Mouse (Mus musculus) CD4-positive, CD25-positive, alpha-beta regulatory T cell, adult 4 months (primary cell): ENCODE results near the gene Arih1. TPM values are rescaled to one million over a fixed set of nuclear protein-coding genes. Genes with fewer than 3 reads are reported as not detected.

ENCODE experiments used
- ATAC-seq: one replicate; pipeline ENCODE4 v1.8.0; 2017
- polyA plus RNA-seq, 2 experiments: library from polyadenylated mRNA; unstranded; fragments of 100-300 nt; shearing (Covaris generic); gene quantifications; one replicate each; pipeline ENCODE4 v1.2.1; 2017

Arih1 gene
- 10 to 100 TPM; 29.6 to 30.0 TPM for polyA plus RNA-seq

GRCm38 (mm10) chr9:59486549-59487065, at the start of gene Arih1:
Gene Arih1, minus strand, starts transcription at chr9:59486618.
- peak; percentile 91 for ATAC-seq

GRCm38 (mm10) chr9:59533889-59534288, 47.5 kb upstream of the Arih1 start:
- ATAC-seq, result no peak

- no peak for ATAC-seq
Measured at GRCm38 (mm10) chr9:59533422-59533821, 47.0 kb upstream of the Arih1 start.

- no peak for ATAC-seq
Measured at GRCm38 (mm10) chr9:59531645-59532044, 45.2 kb upstream of the Arih1 start.

DNA sequence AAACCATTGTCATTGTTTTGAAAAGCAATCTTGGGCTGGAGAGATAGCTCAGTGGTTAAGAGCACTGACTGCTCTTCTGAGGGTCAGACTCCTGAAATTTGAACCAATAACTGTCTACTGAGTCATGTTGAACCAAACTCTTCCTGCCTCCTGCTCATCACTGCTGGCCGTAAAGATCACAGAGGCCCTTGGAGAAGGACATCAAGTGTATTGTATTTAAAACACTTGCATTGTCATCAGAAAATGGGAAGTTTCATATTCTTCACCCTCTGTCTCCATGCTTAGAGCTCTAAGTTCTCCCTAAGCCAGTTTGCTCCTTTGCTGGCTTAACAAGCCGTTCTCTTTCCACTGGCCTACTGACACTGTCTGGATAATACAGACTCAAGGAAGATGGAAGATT, 41.9 kb upstream of the Arih1 start:
- ATAC-seq, result no peak

- no peak for ATAC-seq
Measured at GRCm38 (mm10) chr9:59527580-59527979, 41.2 kb upstream of the Arih1 start.

GRCm38 (mm10) chr9:59526727-59527126, 40.3 kb upstream of the Arih1 start:
- ATAC-seq, result no peak

- no peak for ATAC-seq
Measured at GRCm38 (mm10) chr9:59522906-59523305, 36.5 kb upstream of the Arih1 start.

DNA sequence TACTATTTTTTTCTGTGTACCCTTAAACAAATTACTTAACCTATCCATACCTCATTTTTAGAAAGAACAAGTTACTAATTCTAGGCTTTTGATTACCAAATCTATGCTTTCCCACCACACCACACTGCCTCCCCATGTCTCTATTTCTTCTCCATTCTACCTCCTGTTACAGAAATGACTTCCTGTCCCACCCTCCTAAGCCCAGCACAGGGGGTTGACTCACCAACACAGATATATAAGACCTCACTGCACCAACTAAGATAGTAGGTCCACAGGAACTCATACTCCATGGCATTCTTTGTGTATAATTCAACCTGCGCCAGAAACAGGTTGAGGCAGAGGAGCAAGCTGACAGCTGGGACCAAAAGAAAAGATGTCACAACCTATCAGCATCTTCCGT, 33.0 kb upstream of the Arih1 start:
- ATAC-seq, result no peak

- ATAC-seq, result no peak
Measured at GRCm38 (mm10) chr9:59518976-59519375, 32.6 kb upstream of the Arih1 start.

- no peak for ATAC-seq
Measured at GRCm38 (mm10) chr9:59517127-59517526, 30.7 kb upstream of the Arih1 start.

DNA sequence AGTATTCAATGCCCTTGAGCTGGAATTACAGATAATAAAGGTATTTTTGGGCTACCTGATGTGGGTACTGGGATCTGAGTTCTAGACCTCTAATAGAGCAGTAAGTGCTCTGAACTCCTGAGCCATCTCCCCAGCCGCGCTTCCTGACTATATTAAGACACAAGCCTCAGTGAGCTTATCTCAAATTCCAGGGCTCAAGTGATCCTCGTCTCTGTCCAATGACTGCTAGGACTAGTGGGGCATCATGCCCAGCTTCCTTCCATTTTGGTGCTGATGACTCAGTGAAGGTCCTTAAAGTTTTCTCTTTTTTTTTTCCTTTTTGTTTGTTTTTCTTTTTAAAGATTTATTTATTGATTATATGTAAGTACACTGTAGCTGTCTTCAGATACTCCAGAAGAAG, 28.7 kb upstream of the Arih1 start:
- no peak for ATAC-seq

DNA sequence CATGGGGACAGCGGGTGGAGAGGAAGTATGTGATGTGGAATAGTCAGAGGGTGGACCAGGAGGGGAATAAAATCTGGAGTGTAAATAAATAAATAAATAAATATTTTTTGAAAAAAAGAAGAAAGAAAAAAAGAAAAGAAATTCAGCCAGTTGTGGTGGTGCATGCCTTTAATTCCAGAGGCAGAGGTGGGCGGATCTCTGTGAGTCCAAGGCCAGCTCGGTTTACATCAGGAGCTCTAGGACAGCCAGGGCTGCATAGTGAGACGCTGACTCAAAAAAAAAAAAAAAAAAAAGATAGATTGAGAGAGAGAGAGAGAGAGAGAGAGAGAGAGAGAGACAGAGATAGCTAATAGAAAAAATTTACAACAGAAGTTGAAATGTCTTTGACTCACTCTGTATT, 26.0 kb upstream of the Arih1 start:
- no peak for ATAC-seq

DNA sequence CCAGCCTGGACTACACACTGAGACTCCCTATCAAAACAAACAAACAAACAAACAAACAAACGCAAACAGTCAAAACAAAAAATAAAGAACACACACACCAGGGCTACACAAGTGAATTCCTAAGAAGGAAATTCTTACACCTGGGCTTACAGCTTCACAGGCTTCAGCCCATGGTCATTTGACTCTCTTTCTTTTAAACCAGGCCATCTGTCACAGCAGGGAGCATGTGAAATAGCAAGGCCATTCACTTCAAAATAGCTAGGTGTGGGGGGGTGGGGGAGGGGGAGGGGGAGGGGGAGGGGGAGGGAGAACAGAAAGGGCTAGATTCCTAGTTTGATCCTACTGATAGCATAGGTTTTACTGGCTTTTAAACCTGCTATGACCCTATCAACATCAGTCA, 21.7 kb upstream of the Arih1 start:
- ATAC-seq, result no peak

DNA sequence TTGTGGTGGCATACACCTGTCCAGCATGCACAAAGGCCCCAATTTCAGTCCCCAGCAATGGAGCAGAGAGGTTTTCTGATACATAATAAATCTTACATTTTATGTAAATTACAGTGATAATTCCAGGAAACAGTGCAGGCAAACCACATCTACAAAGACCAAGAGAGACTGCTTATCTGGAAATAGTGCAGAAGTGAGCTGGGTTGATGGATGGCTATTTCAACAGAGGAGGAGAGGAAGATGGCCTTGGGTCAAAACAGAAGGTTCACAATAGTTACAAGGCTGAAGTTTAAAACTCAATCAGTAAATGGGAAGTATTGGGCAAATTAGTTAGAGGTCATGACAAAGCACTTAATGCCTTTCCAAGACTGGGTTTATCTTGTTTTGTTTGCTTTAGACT, 913 bp upstream of the Arih1 start:
- ATAC-seq, result no peak

GRCm38 (mm10) chr9:59486076-59486518, 321 bp downstream of the Arih1 start:
- ATAC-seq, result peak; percentile 2

- peak; percentile 21 for ATAC-seq
Measured at GRCm38 (mm10) chr9:59485511-59486075, 825 bp downstream of the Arih1 start.

GRCm38 (mm10) chr9:59484760-59485159, 1.7 kb downstream of the Arih1 start:
- no peak for ATAC-seq

DNA sequence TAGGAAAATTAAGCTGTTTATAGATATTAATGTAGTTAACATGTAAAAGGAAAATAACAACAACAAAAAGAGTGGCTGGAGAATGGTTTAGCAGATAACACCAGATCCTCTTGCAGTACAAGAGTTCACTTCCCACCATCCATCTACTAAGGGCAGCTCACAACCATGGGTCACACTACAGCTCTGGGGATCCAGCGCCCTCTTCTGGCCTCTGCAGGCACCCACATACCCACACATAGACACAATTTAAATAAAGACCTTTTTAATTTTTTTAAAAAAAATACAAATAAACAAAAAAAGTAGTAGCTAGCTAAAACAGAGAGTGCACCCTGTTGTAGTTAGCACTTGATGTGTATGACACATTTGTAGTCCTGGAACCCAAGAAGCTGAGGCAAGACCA, 4.0 kb downstream of the Arih1 start:
- ATAC-seq, result no peak

DNA sequence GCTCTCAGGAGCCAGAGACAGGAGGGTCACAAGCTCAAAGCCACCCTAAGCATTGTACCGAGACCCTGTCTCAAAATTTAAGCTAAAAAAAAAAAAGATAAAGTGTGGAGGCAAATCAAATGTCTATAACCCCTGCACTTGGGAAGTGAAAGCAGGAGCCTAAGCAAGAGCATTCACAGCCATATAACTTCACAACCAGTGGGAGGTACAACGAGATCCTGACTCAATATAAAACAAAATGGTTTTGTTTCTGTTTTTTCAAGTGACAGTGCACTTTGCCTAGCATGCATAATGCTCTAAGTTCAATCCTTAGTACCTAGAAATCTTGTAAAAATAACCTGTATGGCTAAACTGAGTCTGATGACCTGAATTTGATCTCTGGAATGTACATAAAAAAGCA, 9.8 kb downstream of the Arih1 start:
- ATAC-seq, result no peak

DNA sequence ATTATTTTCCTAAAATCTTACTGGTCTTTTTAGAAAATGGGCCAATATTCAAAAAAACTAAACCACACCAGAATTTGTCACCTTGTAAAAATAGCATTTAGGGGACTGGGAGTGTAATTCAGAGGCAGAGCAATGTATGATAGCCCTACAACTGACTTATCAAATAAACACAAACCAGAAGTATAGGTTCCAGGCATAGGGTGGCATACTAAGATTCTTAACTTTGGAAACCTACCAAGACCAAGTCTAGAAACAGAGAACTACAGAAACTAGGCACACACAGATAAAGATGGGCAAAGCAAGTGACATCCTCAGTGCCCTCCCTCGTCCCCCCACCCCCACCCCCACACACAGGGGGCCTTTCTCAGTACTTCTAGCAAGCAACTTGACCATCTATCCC, 11.6 kb downstream of the Arih1 start:
- ATAC-seq, result no peak

DNA sequence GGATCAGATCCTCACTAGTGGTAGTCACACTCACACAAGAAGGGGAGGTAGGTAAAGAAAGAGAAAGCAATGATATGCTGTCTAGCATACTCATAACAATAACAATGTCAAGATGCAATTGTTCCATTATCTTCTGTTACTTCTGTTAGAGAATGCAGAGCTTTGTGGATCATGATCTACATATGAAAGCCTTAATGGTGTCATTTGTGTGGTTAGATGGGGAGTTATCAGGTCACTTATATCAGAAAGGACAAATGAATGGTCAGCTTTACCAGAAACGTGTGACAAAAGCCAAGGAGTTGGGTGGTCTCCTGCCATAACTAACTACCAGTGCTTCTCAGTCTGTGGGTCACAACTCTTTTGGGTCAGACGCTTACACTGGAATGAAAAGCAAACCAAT, 13.2 kb downstream of the Arih1 start:
- ATAC-seq, result no peak

DNA sequence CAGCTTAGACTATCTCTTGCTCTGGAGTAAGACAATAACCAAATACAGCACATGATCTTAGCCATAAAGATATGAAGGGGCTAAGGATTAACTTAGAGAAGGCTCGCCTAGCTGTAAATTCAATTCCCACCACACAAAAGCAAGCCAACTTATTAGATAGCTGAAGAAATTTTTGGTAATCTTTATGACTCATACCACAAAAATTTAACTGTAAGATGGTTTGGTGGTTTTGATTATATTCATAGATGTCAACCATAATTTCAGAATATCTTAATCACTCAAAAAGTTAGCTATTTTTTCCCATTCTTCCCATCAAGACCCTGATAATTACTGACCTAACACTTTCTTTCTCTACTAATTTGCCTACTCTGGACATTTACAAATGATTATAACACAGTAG, 17.0 kb downstream of the Arih1 start:
- ATAC-seq, result no peak

DNA sequence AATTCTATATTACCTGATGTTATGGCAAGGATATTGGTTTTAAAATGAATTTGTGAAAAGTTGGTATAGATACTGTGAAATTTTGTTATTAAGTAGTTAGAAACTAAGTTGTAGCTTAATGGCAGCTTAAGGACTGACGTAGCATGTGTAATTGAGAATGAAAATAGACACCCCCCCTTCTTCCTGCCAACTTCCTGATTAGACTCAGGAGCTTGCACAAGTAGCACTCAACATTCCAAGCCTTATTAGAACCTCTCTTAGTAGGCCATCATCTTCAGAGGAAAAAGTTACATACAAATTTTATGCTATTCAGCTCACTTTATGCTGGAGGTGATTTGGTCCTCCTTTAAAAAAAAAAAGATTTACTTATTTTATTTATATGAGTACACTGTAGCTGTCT, 22.1 kb downstream of the Arih1 start:
- no peak for ATAC-seq

- no peak for ATAC-seq
Measured at GRCm38 (mm10) chr9:59458997-59459510, 27.4 kb downstream of the Arih1 start.
